Mouse (Mus musculus): ENCODE measurements at regions not wholly inside any gene's neighbourhood (a gene's known extent, or its start where the extent isn't known, plus 50 kb on each side); places are given as distances from the start of the nearest gene placed in this dataset.

- in situ Hi-C loops (cut with MboI, MseI) = loop anchor here (10.0 kb wide), 1 partner anchor 1445 kb away; no protein-coding TSS in a partner anchor
Observed at GRCm38 (mm10) chr7:71289702-71290101, 61.6 kb downstream of the Gm10295 start.

- in situ Hi-C loops (cut with MboI, MseI) = loop anchor here (10.0 kb wide), 1 partner anchor 1444 kb away; no protein-coding TSS in a partner anchor
Observed at GRCm38 (mm10) chr7:71289266-71289665, 62.0 kb downstream of the Gm10295 start.

GRCm38 (mm10) chr7:71287441-71287840 lies 63.8 kb downstream of the Gm10295 start:
- in situ Hi-C loops (cut with MboI, MseI) = loop anchor here (10.0 kb wide), 1 partner anchor 1443 kb away; no protein-coding TSS in a partner anchor

- in situ Hi-C loops (cut with MboI, MseI) = loop anchor here (10.0 kb wide), 1 partner anchor 1439 kb away; no protein-coding TSS in a partner anchor
Observed at GRCm38 (mm10) chr7:71284246-71284645, 67.0 kb downstream of the Gm10295 start.

GRCm38 (mm10) chr7:71283419-71283818 lies 67.9 kb downstream of the Gm10295 start:
- in situ Hi-C loops (cut with MboI, MseI) = loop anchor here (10.0 kb wide), 1 partner anchor 1439 kb away; no protein-coding TSS in a partner anchor

GRCm38 (mm10) chr7:71266101-71266500 lies 85.2 kb downstream of the Gm10295 start:
- in situ Hi-C loops (cut with MboI, MseI) = no loop called here

GRCm38 (mm10) chr7:71264115-71264514 lies 87.2 kb downstream of the Gm10295 start:
- in situ Hi-C loops (cut with MboI, MseI) = no loop called here

- in situ Hi-C loops (cut with MboI, MseI) = no loop called here
Observed at GRCm38 (mm10) chr7:71249669-71250068, 101.6 kb downstream of the Gm10295 start.

GRCm38 (mm10) chr7:71249216-71249615 lies 102.1 kb downstream of the Gm10295 start:
- in situ Hi-C loops (cut with MboI, MseI) = no loop called here

GRCm38 (mm10) chr7:71247922-71248321 lies 103.4 kb downstream of the Gm10295 start:
- in situ Hi-C loops (cut with MboI, MseI) = no loop called here

- in situ Hi-C loops (cut with MboI, MseI) = no loop called here
Observed at GRCm38 (mm10) chr7:71242379-71242911, 108.8 kb downstream of the Gm10295 start.

GRCm38 (mm10) chr7:71239207-71239606 lies 112.1 kb downstream of the Gm10295 start:
- in situ Hi-C loops (cut with MboI, MseI) = no loop called here

GRCm38 (mm10) chr7:71236334-71236733 lies 115.0 kb downstream of the Gm10295 start:
- in situ Hi-C loops (cut with MboI, MseI) = no loop called here

- in situ Hi-C loops (cut with MboI, MseI) = no loop called here
Observed at GRCm38 (mm10) chr7:71234176-71234769, 117.0 kb downstream of the Gm10295 start.

GRCm38 (mm10) chr7:71232821-71233815 lies 118.2 kb downstream of the Gm10295 start:
- in situ Hi-C loops (cut with MboI, MseI) = no loop called here

GRCm38 (mm10) chr7:71230901-71231477 lies 120.3 kb downstream of the Gm10295 start:
- in situ Hi-C loops (cut with MboI, MseI) = no loop called here

- in situ Hi-C loops (cut with MboI, MseI) = no loop called here
Observed at GRCm38 (mm10) chr7:71229183-71229582, 122.1 kb downstream of the Gm10295 start.

- in situ Hi-C loops (cut with MboI, MseI) = no loop called here
Observed at GRCm38 (mm10) chr7:71224320-71224865, 126.9 kb downstream of the Gm10295 start.

GRCm38 (mm10) chr7:71223513-71224319 lies 127.6 kb downstream of the Gm10295 start:
- in situ Hi-C loops (cut with MboI, MseI) = no loop called here

- in situ Hi-C loops (cut with MboI, MseI) = no loop called here
Observed at GRCm38 (mm10) chr7:71217344-71217743, 133.9 kb downstream of the Gm10295 start.

- in situ Hi-C loops (cut with MboI, MseI) = no loop called here
Observed at GRCm38 (mm10) chr7:71216808-71217207, 134.5 kb downstream of the Gm10295 start.
